In the genomic region with DNA sequence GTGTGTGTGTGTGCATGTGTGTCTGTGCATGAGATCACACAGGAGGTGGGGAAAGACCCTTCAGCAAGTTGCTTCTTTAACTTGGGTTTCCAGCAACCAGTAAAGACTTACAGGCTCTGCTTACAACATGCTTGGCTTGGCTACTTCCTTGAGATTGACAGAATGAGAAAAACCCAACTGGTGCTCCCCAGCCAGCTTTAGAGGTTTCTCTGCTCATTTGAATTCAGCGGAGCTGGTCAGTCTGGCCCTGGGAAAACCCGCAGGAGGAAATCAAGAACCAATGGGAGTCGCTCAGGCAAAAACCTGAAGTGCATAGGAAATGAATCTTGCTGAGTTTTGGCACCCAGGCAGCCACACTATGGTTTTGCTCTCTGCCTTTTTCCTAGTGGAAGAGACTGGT, we compare ENCODE assay signal across 12 mouse cellular contexts.
A peak's percentile ranks its signal among the peaks of the same experiment; 100 is the strongest.
DNase-seq lines count a peak whose midpoint lies in the region; ATAC-seq and TF ChIP-seq lines count a peak whose summit lies in the region.
"Had no signal": no experiment of that assay in that cellular context is flagged by ENCODE, and none has a peak within 500 bp of the region (broad histone marks: within the 10 kb centered on the region; RNA-seq: fewer than 3 reads in every experiment).

No protein-coding gene starts in this region.

- in situ Hi-C loops in Patski (cut with MboI; ENCODE audit: low pct_unique_long_range_greater_than_20kb): no loop called here

- H3K27ac ChIP-seq in gastrocnemius, adult 2 months: peak overlapping the region; percentile 89
- H3K27ac ChIP-seq in forebrain, embryonic 16.5 days (ENCODE audit: low read length): peak overlapping the region; percentile 44
- H3K27ac ChIP-seq in kidney, adult 2 months (ENCODE audit: insufficient read depth, low read depth, low read length): no peak overlapping the region
- H3K27ac ChIP-seq: kidney, postnatal 0 days; liver, embryonic 13.5 days had no signal

- no peak for TF ChIP-seq POLR2A in kidney, adult 2 months (IDR thresholded peaks at IDR 0.05; ENCODE audit: low read depth, low read length)

- WGBS in forebrain, embryonic 16.5 days: 9% methylated on average over 3 of the region's 3 CpGs
- 37% methylated on average over 3 of the region's 3 CpGs for WGBS in kidney, adult 2 months

- H3K4me1 ChIP-seq in forebrain, embryonic 16.5 days (replicated peaks; ENCODE audit: control insufficient read depth, insufficient read depth, low read length): peaks cover 34% of the 10 kb centered on the region
- H3K4me1 ChIP-seq in kidney, adult 2 months (ENCODE audit: control insufficient read depth, insufficient read depth, low read length): no peaks in the 10 kb centered on the region
- H3K4me1 ChIP-seq: liver, embryonic 13.5 days had no signal

- intact Hi-C loops in gastrocnemius, adult 2 months (cut with DNase I): loop anchor here (10.0 kb wide), 1 partner anchor 95 kb away; a partner anchor contains a TSS

- DNase-seq in gastrocnemius, adult 2 months: no peak
- DNase-seq in gastrocnemius, postnatal 4 days (ENCODE audit: low spot score in 2 of 2): no peak
- DNase-seq in Patski (ENCODE audit: low read depth, low spot score): no peak
- DNase-seq in layer of hippocampus, postnatal 14 days (ENCODE audit: low spot score in 2 of 2): peak; percentile 29 to 67
- DNase-seq in kidney, adult 2 months: no peak
- no peak for DNase-seq in adrenal gland, adult 2 months
- no peak for DNase-seq in liver
- DNase-seq: cerebellum, adult 8-10 months; liver, embryonic 13.5 days had no signal

- no peak overlapping the region for H3K4me2 ChIP-seq in forebrain, embryonic 16.5 days (ENCODE audit: low read length)
- H3K4me2 ChIP-seq: liver, embryonic 13.5 days had no signal

- H3K9ac ChIP-seq in forebrain, embryonic 16.5 days (replicated peaks; ENCODE audit: low read depth, low read length): no peak overlapping the region
- H3K9ac ChIP-seq: liver, embryonic 13.5 days had no signal

- peak; percentile 21 for ATAC-seq in Patski
- ATAC-seq in forebrain, embryonic 16.5 days: peak; percentile 73

- H3K36me3 ChIP-seq in forebrain, embryonic 16.5 days (ENCODE audit: control insufficient read depth, insufficient read depth): no peaks in the 10 kb centered on the region
- H3K36me3 ChIP-seq in kidney, adult 2 months (ENCODE audit: control insufficient read depth, insufficient read depth, low read length): no peaks in the 10 kb centered on the region
- H3K36me3 ChIP-seq: liver, embryonic 13.5 days had no signal

- H3K9me3 ChIP-seq in forebrain, embryonic 16.5 days (ENCODE audit: control insufficient read depth, low read length): no peaks in the 10 kb centered on the region

- H3K27me3 ChIP-seq in Patski: no peaks in the 10 kb centered on the region
- H3K27me3 ChIP-seq in forebrain, embryonic 16.5 days (replicated peaks; ENCODE audit: control insufficient read depth, insufficient read depth, low read length): no peaks in the 10 kb centered on the region
- H3K27me3 ChIP-seq in kidney, adult 2 months (replicated peaks; ENCODE audit: control insufficient read depth, insufficient read depth, low read length): no peaks in the 10 kb centered on the region
- H3K27me3 ChIP-seq: liver, embryonic 13.5 days had no signal

- no peak overlapping the region for H3K4me3 ChIP-seq in gastrocnemius, adult 2 months
- no peak overlapping the region for H3K4me3 ChIP-seq in forebrain, embryonic 16.5 days (replicated peaks; ENCODE audit: low read length)
- no peak overlapping the region for H3K4me3 ChIP-seq in kidney, adult 2 months (ENCODE audit: insufficient read depth, low read depth, low read length)
- H3K4me3 ChIP-seq: liver, embryonic 13.5 days; myocyte had no signal

- POLR2A ChIA-PET in Patski (lab: Charles Lee): no interaction called here

- CTCF ChIA-PET in Patski (lab: Charles Lee): no interaction called here

- TF ChIP-seq CTCF in gastrocnemius, adult 2 months (IDR thresholded peaks at IDR 0.05): no peak
- TF ChIP-seq CTCF in Patski (IDR thresholded peaks at IDR 0.05): no peak
- no peak for TF ChIP-seq CTCF in kidney, adult 2 months (conservative IDR thresholded peaks at IDR 0.05; ENCODE audit: insufficient read depth, insufficient read length, low read depth, low read length)

Comparison
In these comparisons a context has a peak if more than half of its experiments do, and no peak if none do; other contexts are left out.
1. DNase-seq: peak in layer of hippocampus, postnatal 14 days (2 of 2); none in gastrocnemius, adult 2 months (single experiment), gastrocnemius, postnatal 4 days (0 of 2), Patski (single experiment), kidney, adult 2 months (single experiment), adrenal gland, adult 2 months (single experiment) and liver (single experiment).